Mouse (Mus musculus): ENCODE data around the gene Wdr77. TPM values are rescaled to one million over a fixed set of nuclear protein-coding genes. Genes with fewer than 3 reads are reported as not detected.
"Not testable (repeated sequence)": the region's sequence is repeated elsewhere in the genome, so short reads cannot be mapped to it uniquely, and the experiment has no call there.

Gene Wdr77
- polyA plus RNA-seq, 1 experiment: 52.1 TPM

DNA sequence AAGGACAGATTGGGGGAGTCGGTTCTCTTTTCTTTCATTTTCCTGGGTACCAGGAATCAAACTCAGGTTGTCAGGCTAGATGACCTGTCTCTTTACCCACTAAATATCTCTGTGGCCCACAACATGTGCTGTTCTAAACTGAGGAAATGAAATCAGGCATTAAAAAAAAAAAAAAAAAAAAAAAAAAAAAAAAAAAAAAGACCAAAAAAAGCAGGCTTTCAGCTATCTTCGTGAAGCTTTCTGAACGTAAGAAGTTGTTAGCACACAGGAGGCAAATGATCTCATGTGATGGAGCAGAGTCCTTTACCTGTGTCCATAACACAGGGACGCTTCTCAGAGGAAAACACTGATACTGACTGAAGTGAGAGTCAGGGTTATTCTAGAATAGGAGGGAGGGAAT, 23.1 kb upstream of the Wdr77 start:
- no peak for DNase-seq (ENCODE audit: extremely low spot score in 1 of 2, low spot score in 1 of 2)

- no peak for DNase-seq (ENCODE audit: extremely low spot score in 1 of 2, low spot score in 1 of 2)
Observed at GRCm38 (mm10) chr3:105951348-105951747, 7.8 kb upstream of the Wdr77 start.

GRCm38 (mm10) chr3:105957235-105957634, 1.9 kb upstream of the Wdr77 start:
- no peak for DNase-seq (ENCODE audit: extremely low spot score in 1 of 2, low spot score in 1 of 2)

DNA sequence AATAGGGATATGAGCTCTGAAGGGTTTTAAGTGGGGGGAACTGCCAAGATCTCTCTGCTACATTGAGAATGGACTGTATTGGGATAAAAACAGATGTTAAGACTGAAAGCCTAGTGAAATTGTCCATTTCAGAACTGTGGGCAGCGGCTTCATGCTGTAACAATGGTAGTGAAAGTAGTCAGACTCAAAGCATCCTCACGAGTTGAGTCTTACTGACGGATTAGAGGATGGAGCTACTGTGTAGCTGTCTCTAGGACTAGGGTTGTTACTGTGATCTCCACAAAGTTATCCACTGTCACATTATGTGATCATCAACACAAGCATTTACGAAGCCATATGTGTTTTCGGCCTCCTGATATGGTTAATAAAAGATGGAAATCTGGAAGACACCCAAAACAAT, 965 bp upstream of the Wdr77 start:
- no peak for DNase-seq (ENCODE audit: extremely low spot score in 1 of 2, low spot score in 1 of 2)

DNA sequence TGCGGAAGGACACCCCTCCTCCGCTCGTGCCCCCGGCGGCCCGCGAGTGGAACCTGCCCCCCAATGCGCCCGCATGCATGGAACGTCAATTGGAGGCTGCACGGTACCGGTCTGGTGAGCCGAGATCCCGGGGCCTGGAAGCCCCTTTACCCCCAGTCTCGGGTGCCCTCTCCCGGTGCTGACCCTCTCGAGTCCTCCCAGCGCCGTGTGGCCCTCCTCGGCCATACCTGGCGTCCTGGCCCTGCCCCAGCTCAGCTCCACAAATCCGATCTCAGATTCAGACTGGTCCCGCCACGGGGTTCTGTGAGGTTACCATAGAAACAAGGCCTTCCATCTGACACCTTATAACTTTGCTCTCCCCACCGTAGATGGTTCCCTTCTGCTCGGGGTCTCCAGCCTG, 416 bp downstream of the Wdr77 start:
- DNase-seq (ENCODE audit: extremely low spot score in 1 of 2, low spot score in 1 of 2): peak in 1 of 2 experiments; percentile 23

DNA sequence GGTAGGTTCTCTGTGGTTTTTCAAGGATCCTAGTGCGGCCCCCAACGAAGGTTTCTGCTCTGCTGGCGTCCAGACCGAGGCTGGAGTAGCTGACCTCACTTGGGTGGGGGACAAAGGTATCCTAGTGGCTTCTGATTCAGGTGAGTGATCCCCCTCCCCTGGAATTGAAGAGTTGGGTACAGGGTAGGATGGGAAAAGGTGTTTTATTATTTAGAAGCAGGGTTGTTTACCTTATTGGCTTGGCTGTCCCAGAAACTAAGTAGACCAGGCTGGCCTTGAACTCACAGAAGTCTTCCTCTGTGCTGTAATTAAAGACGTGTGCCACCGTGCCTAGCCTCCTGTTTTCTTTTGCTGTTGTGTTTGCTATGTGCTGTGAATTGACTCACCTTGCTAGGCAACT, 830 bp downstream of the Wdr77 start, which contains the start of gene Atp5f1:
Atp5f1 (minus strand) TSS at position 101 of the 400 bp plus-strand sequence.
- DNase-seq (ENCODE audit: extremely low spot score in 1 of 2, low spot score in 1 of 2): no peak

DNA sequence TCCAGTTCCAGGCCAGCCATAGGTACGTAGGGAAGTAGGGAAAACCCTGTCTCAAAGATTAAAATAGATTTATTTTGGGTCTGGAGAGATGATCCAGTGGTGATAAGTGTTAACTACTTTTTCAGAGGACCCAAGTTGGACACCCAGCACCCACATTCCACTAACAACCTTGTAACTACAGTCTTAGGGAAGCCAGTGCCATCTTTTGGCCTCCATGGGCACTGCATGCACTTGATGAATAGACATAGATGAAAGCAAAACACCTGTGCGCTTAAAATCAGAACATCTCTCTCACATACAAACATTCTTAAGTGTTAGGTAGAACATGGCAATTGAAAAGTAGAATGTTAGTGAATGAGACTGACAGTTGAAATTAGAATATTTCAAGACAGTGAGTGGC, 1.5 kb downstream of the Wdr77 start:
- no peak for DNase-seq (ENCODE audit: extremely low spot score in 1 of 2, low spot score in 1 of 2)

GRCm38 (mm10) chr3:105971831-105972446, 12.8 kb downstream of the Wdr77 start:
- DNase-seq (ENCODE audit: extremely low spot score in 1 of 2, low spot score in 1 of 2): no peak

GRCm38 (mm10) chr3:105973411-105973810, 14.2 kb downstream of the Wdr77 start, which contains the start of gene Ovgp1:
Ovgp1 (plus strand) TSS chr3:105973711.
- no peak for DNase-seq (ENCODE audit: extremely low spot score in 1 of 2, low spot score in 1 of 2)

DNA sequence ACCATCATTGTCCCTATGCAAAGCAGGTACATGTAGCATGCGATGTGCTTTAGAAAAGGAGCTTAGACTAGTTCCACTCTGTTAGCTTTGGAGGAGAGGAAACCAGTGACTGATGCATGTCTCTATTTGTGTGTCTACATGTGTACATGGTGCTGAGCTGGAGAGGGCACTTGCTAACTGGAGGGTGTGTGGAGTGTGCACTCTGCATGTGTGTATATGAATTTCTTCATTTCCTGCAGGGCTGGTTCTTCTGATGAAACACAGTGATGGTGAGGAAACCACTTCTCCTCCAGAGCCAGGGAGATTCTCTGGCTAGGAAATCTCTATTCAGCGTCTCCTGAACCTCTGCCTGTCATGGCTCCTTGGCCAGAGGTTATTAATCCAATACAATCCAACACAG, 15.0 kb downstream of the Wdr77 start:
- DNase-seq (ENCODE audit: extremely low spot score in 1 of 2, low spot score in 1 of 2): no peak

GRCm38 (mm10) chr3:105989611-105990010, 30.4 kb downstream of the Wdr77 start:
- DNase-seq (ENCODE audit: extremely low spot score in 1 of 2, low spot score in 1 of 2): not testable (repeated sequence)

- peak in 1 of 2 experiments; percentile 87 for DNase-seq (ENCODE audit: extremely low spot score in 1 of 2, low spot score in 1 of 2)
Observed at GRCm38 (mm10) chr3:105991653-105992283, 32.6 kb downstream of the Wdr77 start.

DNA sequence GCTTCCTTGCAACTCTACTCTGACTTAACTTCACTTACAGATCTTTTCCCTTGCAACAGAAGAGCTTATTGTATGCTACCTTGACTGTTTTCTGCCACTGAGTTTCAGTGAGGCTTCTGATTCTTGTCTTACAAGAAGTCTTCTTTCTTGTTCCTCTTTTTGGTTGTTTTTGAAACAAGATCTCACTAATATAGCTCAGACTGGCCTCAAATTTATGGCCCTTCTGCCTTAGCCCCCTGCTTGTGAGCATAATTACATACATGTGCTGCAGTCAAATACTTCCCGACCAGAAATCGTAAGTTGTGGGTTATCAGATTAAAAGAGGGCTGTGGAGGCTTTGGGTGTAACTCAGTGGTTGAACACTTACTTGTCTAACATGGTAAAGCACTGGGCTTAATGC, 35.6 kb downstream of the Wdr77 start:
- no peak for DNase-seq (ENCODE audit: extremely low spot score in 1 of 2, low spot score in 1 of 2)

- no peak for DNase-seq (ENCODE audit: extremely low spot score in 1 of 2, low spot score in 1 of 2)
Observed at GRCm38 (mm10) chr3:106000707-106001375, 41.7 kb downstream of the Wdr77 start.

GRCm38 (mm10) chr3:106001416-106002370, 42.5 kb downstream of the Wdr77 start:
- peak in 1 of 2 experiments; percentile 53 for DNase-seq (ENCODE audit: extremely low spot score in 1 of 2, low spot score in 1 of 2)

- not testable (repeated sequence) for DNase-seq (ENCODE audit: extremely low spot score in 1 of 2, low spot score in 1 of 2)
Observed at GRCm38 (mm10) chr3:106003360-106003759, 44.2 kb downstream of the Wdr77 start.

GRCm38 (mm10) chr3:106014546-106014945, 55.4 kb downstream of the Wdr77 start, which contains the start of gene Pifo:
Pifo (minus strand) TSS chr3:106014646.
- no peak for DNase-seq (ENCODE audit: extremely low spot score in 1 of 2, low spot score in 1 of 2)

Data from frontal cortex, adult 2 months (tissue).